Mouse (Mus musculus): Measurements from ENCODE around the gene Gm9837.

Gm9837 gene

GRCm38 (mm10) chr11:53469968-53470695, at the start of gene Gm9837:
Gm9837 (minus strand) TSS chr11:53470479.
- DNase-seq (ENCODE audit: low read depth) = peak; percentile 88

- no peak for DNase-seq (ENCODE audit: low read depth)
Observed at GRCm38 (mm10) chr11:53519207-53520121, 49.2 kb upstream of the Gm9837 start, which contains the start of gene Sept8. Sept8 (plus strand) TSS chr11:53519257.

- DNase-seq (ENCODE audit: low read depth) = no peak
Observed at GRCm38 (mm10) chr11:53518759-53519158, 48.5 kb upstream of the Gm9837 start.

GRCm38 (mm10) chr11:53516775-53517627, 46.7 kb upstream of the Gm9837 start:
- no peak for DNase-seq (ENCODE audit: low read depth)

GRCm38 (mm10) chr11:53510351-53510750, 40.1 kb upstream of the Gm9837 start:
- no peak for DNase-seq (ENCODE audit: low read depth)

- DNase-seq (ENCODE audit: low read depth) = no peak
Observed at GRCm38 (mm10) chr11:53508591-53508990, 38.3 kb upstream of the Gm9837 start.

GRCm38 (mm10) chr11:53508152-53508551, 37.9 kb upstream of the Gm9837 start:
- DNase-seq (ENCODE audit: low read depth) = no peak

- DNase-seq (ENCODE audit: low read depth) = no peak
Observed at GRCm38 (mm10) chr11:53507098-53507805, 37.0 kb upstream of the Gm9837 start.

- no peak for DNase-seq (ENCODE audit: low read depth)
Observed at GRCm38 (mm10) chr11:53505026-53505663, 34.9 kb upstream of the Gm9837 start.

GRCm38 (mm10) chr11:53504376-53504775, 34.1 kb upstream of the Gm9837 start:
- no peak for DNase-seq (ENCODE audit: low read depth)

- DNase-seq (ENCODE audit: low read depth) = no peak
Observed at GRCm38 (mm10) chr11:53503738-53504137, 33.5 kb upstream of the Gm9837 start.

GRCm38 (mm10) chr11:53502039-53502765, 31.9 kb upstream of the Gm9837 start:
- DNase-seq (ENCODE audit: low read depth) = no peak

- no peak for DNase-seq (ENCODE audit: low read depth)
Observed at GRCm38 (mm10) chr11:53500569-53500968, 30.3 kb upstream of the Gm9837 start.

- DNase-seq (ENCODE audit: low read depth) = no peak
Observed at GRCm38 (mm10) chr11:53496946-53497345, 26.7 kb upstream of the Gm9837 start.

GRCm38 (mm10) chr11:53495417-53495816, 25.1 kb upstream of the Gm9837 start:
- no peak for DNase-seq (ENCODE audit: low read depth)

- DNase-seq (ENCODE audit: low read depth) = no peak
Observed at GRCm38 (mm10) chr11:53493243-53493955, 23.1 kb upstream of the Gm9837 start.

- DNase-seq (ENCODE audit: low read depth) = no peak
Observed at GRCm38 (mm10) chr11:53491954-53492401, 21.7 kb upstream of the Gm9837 start.

GRCm38 (mm10) chr11:53489421-53489820, 19.1 kb upstream of the Gm9837 start:
- DNase-seq (ENCODE audit: low read depth) = no peak

GRCm38 (mm10) chr11:53489007-53489406, 18.7 kb upstream of the Gm9837 start:
- DNase-seq (ENCODE audit: low read depth) = no peak

Measured in c-Kit-positive CD71-negative TER-119-negative erythroid progenitor cells, embryonic 14.5 days (primary cell).